Mouse (Mus musculus): Measurements from ENCODE around the gene Prr22.

Gene Prr22

DNA sequence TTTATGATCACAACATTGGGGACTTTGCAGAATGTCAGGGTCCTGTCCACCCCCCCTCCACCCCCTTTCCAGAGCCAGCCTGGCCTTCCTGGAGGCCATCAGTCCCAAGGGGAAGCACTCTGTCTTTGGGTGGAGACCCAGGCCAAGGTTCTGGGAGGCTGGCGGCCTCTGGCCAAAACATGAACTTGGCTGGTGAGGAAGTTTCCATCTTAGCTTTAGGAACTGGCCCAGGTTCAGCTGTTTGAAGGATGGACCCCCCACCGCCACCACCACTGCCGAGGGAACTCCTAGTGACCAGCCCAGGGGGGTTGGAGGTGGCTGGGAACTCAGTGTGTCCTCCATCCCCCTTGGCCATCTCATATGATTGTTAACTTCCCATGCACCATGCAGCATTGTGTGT, 9.0 kb upstream of the Prr22 start:
- DNase-seq (ENCODE audit: low spot score in 2 of 2) = no peak

DNA sequence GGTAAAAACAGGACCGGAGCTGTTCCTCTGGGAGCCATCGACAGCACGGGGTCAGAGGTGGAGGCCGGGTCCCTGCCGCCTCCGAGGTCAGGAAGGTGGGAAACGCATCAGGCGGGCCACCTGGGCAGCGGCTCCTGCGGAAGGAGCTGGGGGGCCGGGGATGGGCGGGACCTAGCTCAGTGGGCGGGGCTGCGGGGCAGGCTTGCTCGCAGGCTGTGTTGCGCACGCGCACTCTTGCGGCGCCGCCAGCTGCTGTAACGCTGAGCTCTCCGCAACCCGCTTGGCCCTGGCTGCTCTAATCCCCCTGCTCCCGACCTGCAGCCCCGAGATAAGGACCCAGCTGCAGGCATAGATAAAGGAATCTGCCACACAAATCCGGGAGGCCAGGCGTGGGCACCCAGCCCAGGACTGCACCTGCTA, 8.0 kb upstream of the Prr22 start:
- peak; percentile 82 to 83 for DNase-seq (ENCODE audit: low spot score in 2 of 2)

DNA sequence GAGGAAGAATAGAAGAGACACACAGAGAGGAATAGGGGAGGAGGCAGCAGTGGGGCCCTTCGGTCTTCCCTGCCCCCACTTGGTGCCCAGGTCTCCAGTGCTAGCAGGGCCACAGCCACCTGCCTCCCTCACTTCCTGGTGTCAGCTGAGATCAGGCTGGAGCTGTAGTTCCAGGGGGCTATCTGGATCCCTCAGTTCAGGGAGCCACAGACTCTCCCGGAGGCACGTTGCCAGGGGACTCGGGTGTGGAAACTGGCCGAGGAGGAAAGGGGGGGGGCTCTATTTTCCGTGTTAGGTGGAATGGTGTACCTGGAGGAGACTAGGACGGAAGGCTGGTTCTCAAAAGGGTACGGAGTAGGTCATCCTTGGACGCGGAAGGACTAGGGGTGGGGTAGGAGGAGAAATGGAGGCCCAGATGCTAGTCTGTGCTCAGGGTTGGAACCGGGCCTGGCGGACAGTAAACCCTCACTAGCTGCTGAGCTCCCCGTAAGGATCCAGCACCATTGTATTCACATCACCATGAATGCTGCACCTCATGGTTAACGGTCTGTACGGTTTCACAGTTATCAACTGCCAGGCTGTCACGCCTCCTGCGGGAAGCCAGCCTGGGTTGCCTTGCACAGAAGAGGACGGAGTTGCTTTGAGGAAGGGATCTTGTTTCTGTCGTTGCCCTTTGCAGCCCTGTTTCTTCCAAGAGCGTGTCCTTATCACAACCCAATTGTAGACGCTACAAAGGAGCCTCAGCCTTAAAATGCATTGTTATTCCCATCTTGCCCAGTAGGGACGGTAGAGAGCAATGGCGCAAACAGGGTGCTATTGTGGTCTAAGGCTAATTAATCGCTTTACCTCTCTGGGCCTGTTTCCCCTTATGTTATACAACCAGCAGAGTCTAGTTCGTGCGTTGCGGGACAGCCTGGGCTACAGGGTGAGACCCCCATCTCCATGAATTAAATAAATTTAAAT, 7.0 kb upstream of the Prr22 start:
- DNase-seq (ENCODE audit: low spot score in 2 of 2) = peak; percentile 51 to 62

DNA sequence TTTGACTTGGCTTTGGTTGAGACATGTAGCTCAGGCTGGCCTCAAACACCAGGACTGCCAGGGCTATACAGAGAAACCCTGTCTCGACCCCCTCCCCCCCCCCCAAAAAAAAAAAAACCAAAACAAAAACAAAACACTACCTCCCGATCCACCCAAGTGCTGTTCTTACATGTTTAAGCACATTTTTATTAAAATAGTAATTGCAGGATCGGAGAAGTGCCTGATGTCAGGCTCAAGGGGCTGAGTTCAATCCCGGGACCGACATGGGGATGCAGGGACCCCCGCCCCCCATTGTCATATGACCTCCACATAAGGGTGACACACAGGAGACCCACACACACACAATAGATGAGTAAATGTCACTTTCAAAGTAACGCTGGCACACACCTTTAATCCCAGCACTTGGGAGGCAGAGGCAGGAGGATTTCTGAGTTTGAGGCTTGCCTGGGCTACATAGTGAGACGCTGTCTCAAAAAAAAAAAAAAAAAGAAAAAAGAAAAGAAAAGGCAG, 6.3 kb upstream of the Prr22 start:
- no peak for DNase-seq (ENCODE audit: low spot score in 2 of 2)

DNA sequence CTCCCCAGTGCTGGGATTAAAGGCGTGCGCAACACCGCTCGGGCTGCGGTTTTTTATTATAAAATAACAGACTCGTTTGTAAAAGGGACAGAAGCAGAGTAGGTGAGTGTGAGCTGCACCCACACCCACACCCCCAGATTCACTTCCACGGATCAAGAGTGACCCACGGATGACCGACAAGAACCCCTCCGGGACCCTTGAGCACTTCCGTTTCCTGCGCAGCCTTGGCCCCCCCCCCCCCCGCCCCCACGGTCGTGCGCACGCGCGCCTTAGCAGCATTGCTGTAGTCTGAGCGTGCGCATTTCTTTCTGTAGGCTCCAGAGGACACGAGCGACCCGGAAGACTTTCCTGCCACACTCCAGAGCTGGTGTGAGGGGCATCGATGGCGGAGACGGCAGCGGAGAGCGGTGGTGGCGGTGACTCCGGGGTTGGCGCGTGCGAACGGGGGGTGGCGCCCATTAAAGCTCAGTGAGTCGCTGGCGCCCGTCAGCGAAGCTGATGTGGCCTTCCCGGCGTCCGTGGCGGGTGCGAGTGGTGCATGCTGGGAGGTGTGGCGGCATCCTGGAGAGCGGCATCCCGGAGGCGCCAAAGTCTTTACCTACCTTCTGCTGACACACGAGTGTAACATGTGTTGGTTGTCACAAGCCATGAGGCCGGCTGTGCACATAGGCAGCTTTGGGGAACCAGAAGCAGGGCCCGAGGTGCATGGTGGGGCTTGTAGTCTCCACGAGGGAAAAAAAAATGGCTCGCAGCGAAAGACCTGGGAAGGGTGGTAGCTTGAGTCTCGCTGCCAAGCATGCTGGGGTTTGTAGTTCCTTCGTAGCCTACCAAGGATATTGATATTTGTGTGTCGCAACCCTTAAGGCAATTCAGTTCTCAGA, 5.3 kb upstream of the Prr22 start, which contains the start of gene Dus3l:
Dus3l (plus strand) TSS at position 284 of the 881 bp plus-strand sequence.
- DNase-seq (ENCODE audit: low spot score in 2 of 2) = peak; percentile 89 to 91

DNA sequence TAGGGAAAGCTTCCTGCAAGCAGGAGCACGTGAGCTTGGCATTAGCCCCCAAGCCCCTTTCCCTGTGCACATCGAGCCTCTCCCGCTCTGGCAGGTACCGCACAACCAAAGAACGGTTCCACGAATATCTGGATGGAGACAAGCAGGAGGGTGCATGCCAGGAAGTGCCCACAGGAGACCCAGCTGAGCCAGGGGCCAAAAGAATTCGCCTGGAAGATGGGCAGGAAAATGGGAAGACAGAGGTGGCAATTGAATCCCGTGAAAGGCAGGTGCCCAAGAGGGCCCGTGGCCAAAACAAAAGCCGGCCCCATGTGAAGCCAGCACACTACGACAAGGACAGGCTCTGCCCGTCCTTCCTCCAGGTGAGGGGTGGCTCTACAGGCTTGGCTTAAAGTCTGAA, 4.6 kb upstream of the Prr22 start:
- DNase-seq (ENCODE audit: low spot score in 2 of 2) = no peak

DNA sequence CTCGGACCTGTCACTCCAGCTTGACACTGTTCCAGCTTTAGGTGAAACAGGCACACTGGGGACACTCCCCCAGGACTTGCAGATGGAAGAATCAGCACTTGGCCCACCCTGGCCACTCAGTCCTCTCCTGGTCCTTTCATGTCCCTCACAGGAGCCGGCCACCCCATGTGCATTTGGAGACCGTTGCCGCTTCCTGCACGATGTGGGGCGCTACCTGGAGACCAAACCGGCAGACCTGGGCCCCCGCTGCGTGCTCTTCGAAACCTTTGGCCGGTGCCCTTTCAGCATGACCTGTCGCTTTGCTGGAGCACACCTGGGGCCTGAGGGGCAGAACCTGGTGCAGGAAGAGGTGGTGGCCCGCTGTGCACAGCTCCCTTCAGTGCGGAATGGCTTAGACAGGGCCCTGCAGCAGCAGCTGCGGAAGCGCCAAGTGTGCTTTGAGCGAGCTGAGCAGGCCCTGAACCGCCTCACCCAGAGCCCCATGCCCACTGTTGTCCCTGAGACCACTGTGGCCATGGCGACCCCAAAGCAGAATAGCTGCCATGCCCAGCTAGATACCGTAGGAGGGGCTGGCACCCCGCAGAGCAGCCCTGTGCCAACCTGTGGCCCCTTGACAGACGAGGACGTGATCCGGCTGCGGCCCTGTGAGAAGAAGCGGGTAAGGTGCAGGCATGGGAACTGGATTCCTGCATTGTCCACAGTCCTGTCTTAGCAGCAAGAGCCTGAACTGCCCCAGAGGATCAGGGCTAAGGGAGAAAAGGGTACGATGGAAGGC, 3.2 kb upstream of the Prr22 start:
- no peak for DNase-seq (ENCODE audit: low spot score in 2 of 2)

DNA sequence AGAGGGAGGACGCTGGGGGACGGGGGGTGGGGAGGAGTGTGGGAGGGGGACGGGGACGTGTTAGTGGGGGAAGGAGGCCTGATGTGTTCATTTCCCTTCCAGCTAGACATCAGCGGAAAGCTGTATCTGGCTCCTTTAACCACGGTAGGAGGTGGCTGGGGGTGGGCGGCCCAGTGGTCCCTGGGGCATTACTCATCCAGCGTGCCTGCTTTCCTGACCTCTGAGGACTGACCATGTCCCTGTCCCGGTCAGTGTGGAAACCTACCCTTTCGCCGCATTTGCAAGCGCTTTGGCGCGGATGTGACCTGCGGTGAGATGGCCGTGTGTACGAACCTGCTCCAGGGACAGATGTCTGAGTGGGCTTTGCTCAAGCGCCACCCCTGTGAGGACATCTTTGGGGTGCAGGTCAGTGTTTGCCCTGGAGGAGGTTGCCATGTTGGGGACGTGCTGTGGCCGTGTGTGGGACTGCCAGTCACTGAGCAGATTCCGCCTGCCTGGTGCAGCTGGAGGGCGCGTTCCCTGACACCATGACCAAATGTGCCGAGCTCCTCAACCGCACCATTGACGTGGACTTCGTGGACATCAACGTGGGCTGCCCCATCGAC, 2.4 kb upstream of the Prr22 start:
- DNase-seq (ENCODE audit: low spot score in 2 of 2) = no peak

DNA sequence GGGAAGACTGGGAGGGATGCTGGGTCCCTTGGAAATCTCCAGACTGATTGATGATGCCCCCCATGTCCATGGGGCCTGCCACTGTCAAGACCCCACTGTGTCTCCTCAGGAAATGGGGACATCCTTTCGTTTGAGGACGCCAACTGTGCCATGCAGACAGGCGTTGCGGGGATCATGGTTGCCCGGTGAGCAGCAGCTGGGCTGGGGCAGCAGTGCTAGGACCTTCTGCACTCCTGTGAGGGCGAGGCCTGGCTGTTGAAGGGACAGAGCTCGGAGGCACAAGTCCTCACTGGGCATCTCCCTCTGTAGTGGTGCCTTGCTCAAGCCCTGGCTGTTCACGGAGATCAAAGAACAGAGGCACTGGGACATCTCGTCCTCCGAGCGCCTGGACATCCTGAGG, 1.1 kb upstream of the Prr22 start:
- DNase-seq (ENCODE audit: low spot score in 2 of 2) = no peak

DNA sequence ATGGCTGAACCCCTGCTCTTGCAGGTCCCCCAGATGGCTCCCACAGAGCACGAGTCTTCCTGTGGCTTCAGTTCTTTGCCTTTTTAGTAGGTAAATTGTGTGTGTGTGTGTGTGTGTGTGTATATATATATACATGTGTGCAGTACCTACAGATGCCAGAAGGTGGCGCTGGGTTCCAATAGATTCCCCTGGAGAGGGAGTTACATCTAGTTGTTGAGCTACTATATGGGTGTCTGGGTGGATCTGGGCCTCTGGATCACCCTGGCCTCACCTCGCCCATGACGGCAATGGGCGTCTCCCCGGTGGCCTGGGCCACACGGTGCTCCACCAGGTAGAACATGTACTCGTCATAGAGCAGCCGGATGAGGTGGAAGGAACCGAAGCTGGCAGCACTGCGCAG, 7.5 kb downstream of the Prr22 start:
- DNase-seq (ENCODE audit: low spot score in 2 of 2) = no peak

DNA sequence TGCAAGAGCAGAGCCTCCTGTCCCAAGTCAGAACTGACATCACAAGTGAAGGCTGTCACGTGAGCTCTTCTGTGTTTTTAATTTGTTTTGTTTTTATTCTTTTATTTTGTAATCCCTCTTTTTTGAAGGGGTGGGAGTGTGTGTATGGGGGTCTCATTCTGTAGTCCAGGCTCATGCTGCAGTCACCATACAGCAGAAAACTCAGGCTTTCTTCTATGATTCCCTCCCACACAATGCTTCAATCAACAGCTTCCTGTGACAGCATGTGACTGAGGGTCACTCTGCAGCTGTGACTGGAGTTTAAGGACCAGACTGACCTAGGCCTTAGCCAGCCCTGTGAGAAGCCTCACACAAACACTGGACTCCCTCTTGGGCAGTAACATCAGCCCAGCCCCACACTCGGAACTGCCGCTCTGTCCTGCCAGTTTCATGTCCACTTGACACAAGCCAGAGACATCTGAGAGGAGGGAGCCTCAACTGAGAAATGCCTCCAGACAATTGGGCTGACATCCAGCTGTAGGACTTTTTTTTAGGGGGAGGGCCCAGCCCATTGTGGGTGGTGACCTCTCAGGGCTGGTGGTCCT, 8.8 kb downstream of the Prr22 start:
- no peak for DNase-seq (ENCODE audit: low spot score in 2 of 2)

DNA sequence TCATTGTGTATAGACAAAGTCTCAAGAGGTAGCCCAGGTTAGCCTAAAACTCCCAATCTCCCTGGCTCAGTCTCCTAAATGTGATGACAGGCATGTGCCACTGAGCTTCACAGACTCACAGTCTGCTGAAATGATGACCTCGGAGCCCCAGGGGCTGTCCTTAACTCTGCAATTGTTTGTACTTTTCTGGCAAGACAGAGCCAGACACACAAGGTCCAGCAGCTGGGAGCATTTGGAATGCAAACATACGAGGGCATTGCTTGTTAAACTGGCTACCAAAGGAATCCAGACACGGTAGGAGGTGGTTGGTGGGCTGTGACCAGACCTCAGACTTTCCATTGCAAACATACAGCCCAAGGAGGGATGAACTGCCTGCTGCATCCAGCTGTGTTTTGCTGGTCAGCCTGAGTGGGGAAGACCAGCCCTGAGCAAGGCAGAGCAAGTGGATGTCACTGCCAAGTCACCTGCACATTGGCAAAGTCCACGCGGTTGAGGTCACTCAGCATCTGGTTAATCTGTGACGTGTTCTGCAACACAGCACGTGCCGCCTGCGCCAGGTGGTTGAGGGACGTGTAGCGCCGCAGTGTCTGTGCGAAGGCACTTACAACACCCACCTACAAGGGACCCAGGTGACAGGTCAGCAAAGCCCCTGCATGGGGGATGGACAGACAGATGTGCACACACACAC, 10.4 kb downstream of the Prr22 start:
- DNase-seq (ENCODE audit: low spot score in 2 of 2) = no peak

DNA sequence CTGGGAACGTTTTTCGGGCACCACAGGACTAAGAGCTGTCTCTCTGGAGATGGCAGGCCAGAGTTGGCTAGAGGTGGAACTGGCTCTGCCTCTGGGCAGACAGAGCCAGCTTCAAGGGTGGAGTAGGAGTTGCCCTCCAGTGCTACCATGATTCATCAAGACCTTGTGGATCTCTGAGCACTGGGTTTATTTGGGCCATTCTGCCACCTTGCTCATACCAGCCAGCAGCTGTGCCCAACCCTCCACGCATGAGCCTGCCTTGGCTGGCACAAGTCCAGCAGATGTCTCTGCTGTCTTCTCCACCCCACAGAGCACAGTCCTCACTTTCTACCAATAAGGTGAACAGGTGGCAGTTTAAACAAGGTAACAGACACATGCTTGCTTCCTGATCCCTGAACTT, 18.8 kb downstream of the Prr22 start:
- no peak for DNase-seq (ENCODE audit: low spot score in 2 of 2)

DNA sequence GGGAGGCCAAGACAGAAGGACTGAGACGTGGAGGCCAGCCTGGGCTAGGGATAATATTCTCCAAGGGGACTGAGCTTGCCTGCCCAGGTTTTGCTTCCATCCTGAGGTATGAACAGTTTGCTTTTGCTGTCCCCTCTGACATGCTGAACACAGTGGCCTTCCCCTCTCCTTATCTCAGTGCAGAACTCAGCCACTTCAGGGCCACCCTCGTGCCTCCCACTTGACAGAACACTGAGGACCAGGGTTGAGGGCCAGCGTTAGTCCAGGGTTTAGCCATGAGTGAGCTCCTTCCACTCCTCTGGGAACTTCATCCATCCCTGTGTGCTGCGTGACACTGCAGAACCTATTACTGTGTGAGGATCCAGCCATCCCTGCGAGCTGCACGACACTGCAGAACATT, 19.2 kb downstream of the Prr22 start:
- no peak for DNase-seq (ENCODE audit: low spot score in 2 of 2)

DNA sequence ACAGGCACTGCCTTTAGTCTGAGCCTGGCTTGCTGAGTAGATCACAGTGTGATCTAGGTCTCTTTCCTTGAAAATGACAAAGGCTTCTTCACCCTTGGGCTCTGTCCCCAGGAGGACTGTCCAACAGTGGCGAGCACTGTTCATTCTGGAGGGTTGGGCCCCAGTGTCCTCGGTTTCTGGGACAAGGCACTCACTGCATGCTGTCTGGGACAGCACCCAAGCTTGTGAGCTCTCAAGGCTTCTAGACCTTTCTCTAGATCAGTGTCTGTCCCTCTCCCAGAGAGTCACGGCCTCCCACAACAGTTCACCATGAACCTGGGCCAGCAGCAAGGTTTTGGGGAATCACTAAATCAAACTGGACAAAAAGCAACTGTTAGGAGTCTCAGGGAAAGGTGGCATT, 22.5 kb downstream of the Prr22 start:
- DNase-seq (ENCODE audit: low spot score in 2 of 2) = no peak

DNA sequence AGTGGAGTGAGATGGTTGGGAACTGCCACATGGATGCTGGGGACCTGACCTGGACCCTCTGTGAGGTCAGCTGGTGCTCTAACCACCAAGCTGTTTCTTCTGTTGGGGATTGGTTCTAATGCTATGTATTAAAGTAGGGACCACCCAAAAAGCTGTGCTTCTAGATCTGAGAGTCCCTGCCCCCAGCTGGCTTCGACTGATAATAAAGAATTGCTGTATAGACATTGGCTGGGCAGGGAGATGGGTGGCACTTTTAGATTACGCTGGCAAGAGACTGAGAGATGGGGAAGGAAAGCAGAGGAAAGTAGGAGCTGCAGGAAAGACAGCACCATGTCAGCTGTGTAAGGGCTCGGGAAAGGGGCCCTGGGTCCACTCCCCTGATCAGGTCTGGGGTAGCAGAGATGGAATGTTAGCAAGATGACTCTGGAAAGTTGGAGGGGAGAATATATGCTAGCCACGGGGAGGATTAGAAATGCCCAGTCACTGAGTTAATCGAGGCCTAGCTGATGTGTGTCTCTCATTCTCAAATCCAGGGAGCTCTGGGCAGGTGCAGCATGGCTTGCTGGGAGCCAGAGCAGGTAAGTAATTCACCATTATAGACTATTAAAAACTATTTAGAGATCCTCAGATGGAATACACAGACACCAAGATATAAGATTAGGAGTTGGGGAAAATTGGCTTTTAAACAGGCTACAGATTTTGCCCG, 23.7 kb downstream of the Prr22 start:
- DNase-seq (ENCODE audit: low spot score in 2 of 2) = no peak

DNA sequence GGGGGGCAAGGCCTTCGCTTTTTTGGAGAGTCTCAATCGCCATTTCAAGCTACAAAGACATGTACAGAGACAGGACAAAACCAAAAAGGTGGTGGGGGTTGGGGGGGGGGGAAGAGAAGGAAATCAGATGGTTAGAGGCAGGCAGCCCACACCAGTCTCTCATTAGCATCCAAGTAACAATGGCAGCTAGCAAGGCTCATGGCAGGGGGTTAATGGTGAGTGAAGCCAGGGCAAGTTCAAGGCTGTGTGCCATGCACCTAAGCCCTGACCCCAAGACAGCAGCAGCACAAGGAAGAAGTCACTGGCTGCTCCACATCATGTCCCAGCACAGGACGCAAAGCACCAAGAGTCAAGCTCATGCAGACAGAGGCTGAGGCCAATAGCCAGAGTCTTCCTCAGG, 29.2 kb downstream of the Prr22 start:
- DNase-seq (ENCODE audit: low spot score in 2 of 2) = no peak

DNA sequence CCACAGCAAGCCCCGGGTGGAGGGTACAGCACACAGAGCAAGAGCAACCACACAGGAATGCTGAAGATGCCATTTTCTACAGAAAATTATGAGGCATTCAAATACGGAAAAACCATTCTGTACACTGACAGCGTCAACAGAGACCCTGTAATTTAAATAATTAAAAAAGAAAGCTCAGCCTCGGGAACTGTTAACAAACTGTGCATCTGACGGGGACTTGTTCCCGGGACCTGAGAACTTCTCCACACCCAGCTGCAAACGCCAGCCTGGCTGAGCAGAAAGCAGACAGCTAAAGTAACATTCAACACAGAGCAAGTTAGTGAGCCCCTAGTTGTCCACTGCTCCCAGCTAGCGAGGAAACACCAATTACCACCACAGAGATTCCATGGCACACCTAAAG, 32.0 kb downstream of the Prr22 start:
- DNase-seq (ENCODE audit: low spot score in 2 of 2) = no peak

DNA sequence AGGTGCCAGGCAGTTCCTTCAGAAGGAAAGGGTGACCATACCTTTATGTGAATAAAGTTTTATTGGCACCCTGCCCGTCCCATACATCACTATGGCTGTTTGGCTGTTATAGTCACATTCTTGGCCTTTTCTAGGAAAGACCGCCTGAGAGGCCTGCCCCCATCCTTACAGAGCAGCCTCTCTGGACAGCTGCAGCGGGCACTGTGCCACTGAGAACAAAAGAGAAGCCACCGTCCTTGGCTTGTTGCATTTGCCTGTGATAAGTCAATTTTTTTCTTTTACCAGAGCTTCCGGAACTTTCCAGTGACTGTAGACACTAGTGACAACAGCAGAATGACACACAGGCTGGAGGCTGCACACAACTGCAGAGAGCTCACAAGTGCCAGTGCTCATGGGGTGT, 34.9 kb downstream of the Prr22 start:
- DNase-seq (ENCODE audit: low spot score in 2 of 2) = no peak

DNA sequence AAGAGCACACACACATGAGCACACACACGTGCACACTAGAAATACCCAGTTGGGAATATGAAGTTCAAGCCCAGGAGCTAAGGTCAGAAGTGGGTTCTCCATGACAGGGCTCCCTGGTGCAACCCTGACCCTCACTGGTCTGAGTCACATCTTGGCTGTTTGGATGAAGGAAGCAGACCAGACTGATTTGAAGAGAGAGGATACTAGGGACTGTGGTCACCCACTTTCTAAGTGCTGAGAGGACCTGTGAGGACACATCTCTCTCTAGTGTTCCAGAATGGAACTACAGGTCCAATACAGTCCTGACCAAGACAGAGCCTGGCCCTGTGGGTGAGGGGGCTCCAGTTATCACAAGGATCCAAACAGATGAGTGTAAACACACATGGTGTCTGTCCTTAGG, 35.7 kb downstream of the Prr22 start:
- no peak for DNase-seq (ENCODE audit: low spot score in 2 of 2)

Data from heart, adult 9 months (tissue).